Mouse (Mus musculus): ENCODE measurements around the gene Rnf207. TPM values are rescaled to one million over a fixed set of nuclear protein-coding genes. Genes with fewer than 3 reads are reported as not detected.

The Rnf207 gene
- polyA plus RNA-seq, 1 experiment from 2014 or later, result not detected

DNA sequence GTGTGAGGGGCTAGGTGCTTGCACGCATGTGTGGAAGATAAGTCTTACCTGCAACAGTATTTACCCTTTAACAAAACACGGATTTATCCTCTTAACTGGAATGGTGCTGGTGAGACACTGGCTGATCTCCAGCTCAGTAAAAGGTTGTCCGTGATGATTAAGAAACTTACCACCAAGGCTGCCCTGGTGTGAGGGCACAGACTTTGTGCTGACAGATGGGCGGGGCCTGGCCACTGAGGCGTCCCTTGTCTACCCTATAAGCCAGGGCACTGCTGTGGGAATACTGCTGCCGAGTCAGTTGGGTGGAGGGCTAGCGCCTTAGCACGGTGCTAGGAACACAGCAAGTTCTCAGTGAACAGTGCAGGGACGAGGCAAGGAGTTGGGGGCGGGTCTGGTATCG, 16.8 kb downstream of the Rnf207 start:
- H3K9ac ChIP-seq (ENCODE audit: low read depth, low read length), result no peak overlapping the region
- H3K27ac ChIP-seq (ENCODE audit: low read length), result no peak overlapping the region
- H3K4me2 ChIP-seq (ENCODE audit: low read depth, low read length), result no peak overlapping the region
- ATAC-seq (ENCODE audit: low read depth), result no peak
- H3K27me3 ChIP-seq (ENCODE audit: control insufficient read depth, insufficient read depth, low read depth, low read length), result no peaks in the 10 kb centered on the region
- peaks cover 7% of the 10 kb centered on the region; the same call in 1 of the 2 replicates for H3K36me3 ChIP-seq (ENCODE audit: control insufficient read depth, insufficient read depth)
- H3K9me3 ChIP-seq (replicated peaks; ENCODE audit: control insufficient read depth, low read length), result no peaks in the 10 kb centered on the region
- WGBS (ENCODE audit: insufficient replicate concordance), result 74% methylated on average over 11 of the region's 11 CpGs
- peaks cover 14% of the 10 kb centered on the region for H3K4me1 ChIP-seq (ENCODE audit: control insufficient read depth, low read depth, low read length)
- no peak overlapping the region for H3K4me3 ChIP-seq (ENCODE audit: low read depth, low read length)

DNA sequence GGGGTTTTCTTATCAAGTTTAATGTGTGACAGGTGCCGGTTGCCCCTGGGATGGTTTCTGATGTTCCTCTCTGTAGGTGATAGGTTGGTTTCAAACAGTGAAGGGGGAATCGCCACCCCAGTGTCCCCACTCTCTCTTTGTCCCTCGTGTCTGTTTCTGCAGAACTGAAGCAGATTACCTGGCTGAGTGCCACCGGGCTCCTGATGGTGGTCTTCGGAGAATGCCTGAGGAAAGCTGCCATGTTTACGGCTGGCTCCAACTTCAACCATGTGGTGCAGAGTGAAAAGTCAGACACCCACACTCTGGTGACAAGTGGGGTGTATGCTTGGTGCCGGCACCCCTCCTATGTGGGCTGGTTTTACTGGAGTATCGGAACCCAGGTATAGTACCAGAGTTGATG, 18.4 kb downstream of the Rnf207 start:
- Histone ChIP-seq H3K9me3 (replicated peaks; ENCODE audit: control insufficient read depth, low read length) (no peaks in the 10 kb centered on the region), H3K36me3 (ENCODE audit: control insufficient read depth, insufficient read depth) (peaks cover 7% of the 10 kb centered on the region; the same call in 1 of the 2 replicates), H3K27ac (ENCODE audit: low read length) (no peak overlapping the region), H3K4me2 (ENCODE audit: low read depth, low read length) (no peak overlapping the region), H3K9ac (ENCODE audit: low read depth, low read length) (no peak overlapping the region), H3K4me3 (ENCODE audit: low read depth, low read length) (no peak overlapping the region), H3K27me3 (ENCODE audit: control insufficient read depth, insufficient read depth, low read depth, low read length) (no peaks in the 10 kb centered on the region), H3K4me1 (ENCODE audit: control insufficient read depth, low read depth, low read length) (peaks cover 21% of the 10 kb centered on the region)
- WGBS (ENCODE audit: insufficient replicate concordance), result 79% methylated on average over 8 of the region's 8 CpGs
- no peak for ATAC-seq (ENCODE audit: low read depth)

DNA sequence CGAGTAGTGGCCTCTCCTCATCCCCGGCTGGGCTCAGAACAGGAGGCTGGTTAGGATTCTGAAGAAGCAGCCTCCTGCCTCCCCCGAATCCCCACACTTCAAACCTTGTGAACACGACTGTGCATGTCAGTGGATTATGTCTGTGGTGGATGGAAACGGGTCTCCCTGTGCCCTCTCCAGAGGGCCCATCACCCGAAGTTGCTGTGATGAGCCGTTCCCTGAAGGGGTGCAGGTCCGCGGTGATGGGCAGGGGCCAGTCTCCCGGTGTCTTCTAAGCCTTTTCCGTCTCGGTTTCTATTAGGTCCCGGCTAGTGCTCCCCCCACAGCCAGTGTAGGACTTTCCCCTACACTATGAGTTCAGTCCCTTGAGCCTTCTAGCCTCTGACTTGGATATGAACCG, 20.0 kb downstream of the Rnf207 start:
- Histone ChIP-seq H3K4me3 (ENCODE audit: low read depth, low read length) (no peak overlapping the region), H3K9ac (ENCODE audit: low read depth, low read length) (no peak overlapping the region), H3K9me3 (replicated peaks; ENCODE audit: control insufficient read depth, low read length) (no peaks in the 10 kb centered on the region), H3K4me1 (ENCODE audit: control insufficient read depth, low read depth, low read length) (peaks cover 22% of the 10 kb centered on the region), H3K27me3 (ENCODE audit: control insufficient read depth, insufficient read depth, low read depth, low read length) (peaks cover 4% of the 10 kb centered on the region), H3K36me3 (ENCODE audit: control insufficient read depth, insufficient read depth) (peaks cover 3% of the 10 kb centered on the region; the same call in 1 of the 2 replicates), H3K27ac (ENCODE audit: low read length) (no peak overlapping the region), H3K4me2 (ENCODE audit: low read depth, low read length) (no peak overlapping the region)
- 79% methylated on average over 14 of the region's 14 CpGs for WGBS (ENCODE audit: insufficient replicate concordance)
- no peak for ATAC-seq (ENCODE audit: low read depth)

DNA sequence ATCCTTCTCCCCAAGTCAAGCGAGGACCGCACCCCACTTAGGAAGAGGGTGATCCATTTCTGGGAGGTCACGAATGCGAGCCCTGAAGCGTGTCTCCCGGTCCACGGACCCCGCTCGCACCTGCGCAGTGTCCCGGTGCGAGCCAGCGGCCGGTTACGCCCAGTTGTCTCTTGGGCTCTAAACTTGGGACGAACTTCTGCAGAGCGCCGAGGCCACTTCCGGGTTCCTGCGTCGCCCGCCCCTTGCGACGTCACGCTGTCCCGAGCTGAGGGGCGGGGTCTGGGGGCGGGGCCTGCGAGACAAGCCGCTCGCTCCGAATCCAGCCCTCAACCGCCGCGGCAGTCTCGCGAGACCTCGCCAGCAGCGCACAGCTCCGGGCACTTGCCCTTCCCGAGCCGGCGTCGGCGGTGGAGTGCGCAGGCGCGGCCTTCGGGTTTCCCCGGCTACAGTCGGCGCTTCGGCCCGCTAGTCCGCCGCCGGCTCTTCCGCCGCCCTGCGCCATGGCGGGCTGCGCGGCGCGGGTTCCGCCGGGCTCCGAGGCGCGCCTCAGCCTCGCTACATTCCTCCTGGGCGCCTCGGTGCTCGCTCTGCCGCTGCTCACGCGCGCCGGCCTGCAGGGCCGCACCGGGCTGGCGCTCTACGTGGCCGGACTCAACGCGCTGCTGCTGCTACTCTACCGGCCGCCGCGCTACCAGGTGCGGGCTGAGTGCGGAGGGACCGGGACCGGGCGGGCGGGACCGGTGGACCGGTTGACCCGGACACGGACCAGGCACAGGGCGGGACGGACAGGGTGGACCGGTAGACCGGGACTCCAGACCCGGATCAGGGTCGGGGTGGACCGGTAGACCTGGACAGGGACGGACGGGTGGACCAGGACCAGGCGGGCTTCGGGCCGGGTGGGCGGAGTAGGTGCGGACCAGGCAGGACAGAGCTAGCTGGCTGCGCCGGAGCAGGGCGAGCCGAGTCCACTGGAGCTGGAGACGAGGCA, 21.6 kb downstream of the Rnf207 start, which contains the start of gene Icmt:
Gene Icmt (plus strand): TSS at position 354 of the 988 bp plus-strand sequence.
- H3K9ac ChIP-seq (ENCODE audit: low read depth, low read length), result peak within 1 kb of the TSS; percentile 85
- peak; percentile 94 for ATAC-seq (ENCODE audit: low read depth)
- WGBS (ENCODE audit: insufficient replicate concordance), result under 1% methylated on average over 119 of the region's 119 CpGs
- H3K9me3 ChIP-seq (replicated peaks; ENCODE audit: control insufficient read depth, low read length), result no peaks in the 10 kb centered on the region
- peaks cover 22% of the 10 kb centered on the region for H3K4me1 ChIP-seq (ENCODE audit: control insufficient read depth, low read depth, low read length)
- peak within 1 kb of the TSS; percentile 92 for H3K27ac ChIP-seq (ENCODE audit: low read length)
- H3K27me3 ChIP-seq (ENCODE audit: control insufficient read depth, insufficient read depth, low read depth, low read length), result peaks cover 19% of the 10 kb centered on the region
- H3K36me3 ChIP-seq (ENCODE audit: control insufficient read depth, insufficient read depth), result peaks cover 3% of the 10 kb centered on the region; the same call in 1 of the 2 replicates
- H3K4me2 ChIP-seq (ENCODE audit: low read depth, low read length), result peak within 1 kb of the TSS; percentile 97
- H3K4me3 ChIP-seq (ENCODE audit: low read depth, low read length), result peak within 1 kb of the TSS; percentile 82

DNA sequence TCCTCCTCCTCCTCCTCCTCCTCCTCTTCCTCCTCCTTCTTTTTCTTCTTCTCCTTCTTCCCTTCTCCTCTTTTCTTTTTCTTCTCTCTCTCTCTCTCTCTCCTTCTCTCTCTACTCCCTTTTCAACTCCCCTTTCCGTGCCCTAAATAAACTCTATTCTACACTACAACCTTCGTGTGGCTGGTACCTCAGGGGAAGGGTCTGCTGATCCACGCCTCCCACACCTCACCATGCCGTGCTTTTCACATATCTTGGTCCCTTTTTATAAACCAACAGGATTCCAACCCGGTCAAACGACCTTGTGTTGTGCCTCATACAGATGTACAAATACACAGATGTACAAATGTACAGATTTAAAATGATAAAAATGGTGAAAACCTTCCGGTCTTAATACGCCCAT, 22.4 kb downstream of the Rnf207 start:
- peak overlapping the region; percentile 70 for H3K4me2 ChIP-seq (ENCODE audit: low read depth, low read length)
- no peak for ATAC-seq (ENCODE audit: low read depth)
- peak overlapping the region; percentile 80 for H3K9ac ChIP-seq (ENCODE audit: low read depth, low read length)
- WGBS (ENCODE audit: insufficient replicate concordance), result under 1% methylated on average over 8 of the region's 8 CpGs
- H3K27me3 ChIP-seq (ENCODE audit: control insufficient read depth, insufficient read depth, low read depth, low read length), result peaks cover 27% of the 10 kb centered on the region
- H3K4me1 ChIP-seq (ENCODE audit: control insufficient read depth, low read depth, low read length), result peaks cover 22% of the 10 kb centered on the region
- H3K9me3 ChIP-seq (replicated peaks; ENCODE audit: control insufficient read depth, low read length), result no peaks in the 10 kb centered on the region
- peak overlapping the region; percentile 75 for H3K4me3 ChIP-seq (ENCODE audit: low read depth, low read length)
- H3K36me3 ChIP-seq (ENCODE audit: control insufficient read depth, insufficient read depth), result peaks cover 3% of the 10 kb centered on the region; the same call in 1 of the 2 replicates
- H3K27ac ChIP-seq (ENCODE audit: low read length), result peak overlapping the region; percentile 92

DNA sequence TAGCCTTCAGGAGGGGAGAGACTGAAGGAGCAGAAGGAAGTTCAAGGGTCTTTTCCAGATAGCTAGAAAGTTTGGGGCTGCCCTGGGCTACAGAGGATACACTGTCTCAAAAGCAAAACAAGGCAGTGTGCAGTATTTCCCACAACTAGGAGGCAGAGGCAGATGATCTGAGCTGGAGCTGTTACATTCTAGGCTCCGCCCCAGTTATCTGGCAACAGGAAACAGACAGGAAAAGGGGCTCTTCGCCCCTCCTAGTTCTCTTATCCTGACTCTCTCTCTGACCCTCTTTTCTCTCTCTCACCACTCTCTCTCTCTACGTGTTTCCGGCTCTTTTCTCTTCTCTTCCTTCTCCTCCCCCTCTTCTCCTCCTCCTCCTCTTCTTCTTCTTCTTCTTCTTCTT, 22.9 kb downstream of the Rnf207 start:
- Histone ChIP-seq H3K27ac (ENCODE audit: low read length) (peak overlapping the region; percentile 45), H3K4me2 (ENCODE audit: low read depth, low read length) (peak overlapping the region; percentile 70), H3K9me3 (replicated peaks; ENCODE audit: control insufficient read depth, low read length) (no peaks in the 10 kb centered on the region), H3K4me1 (ENCODE audit: control insufficient read depth, low read depth, low read length) (peaks cover 22% of the 10 kb centered on the region), H3K27me3 (ENCODE audit: control insufficient read depth, insufficient read depth, low read depth, low read length) (peaks cover 32% of the 10 kb centered on the region), H3K36me3 (ENCODE audit: control insufficient read depth, insufficient read depth) (peaks cover 3% of the 10 kb centered on the region; the same call in 1 of the 2 replicates), H3K4me3 (ENCODE audit: low read depth, low read length) (peak overlapping the region; percentile 32), H3K9ac (ENCODE audit: low read depth, low read length) (peak overlapping the region; percentile 33)
- no peak for ATAC-seq (ENCODE audit: low read depth)
- 10% methylated on average over 4 of the region's 4 CpGs for WGBS (ENCODE audit: insufficient replicate concordance)

DNA sequence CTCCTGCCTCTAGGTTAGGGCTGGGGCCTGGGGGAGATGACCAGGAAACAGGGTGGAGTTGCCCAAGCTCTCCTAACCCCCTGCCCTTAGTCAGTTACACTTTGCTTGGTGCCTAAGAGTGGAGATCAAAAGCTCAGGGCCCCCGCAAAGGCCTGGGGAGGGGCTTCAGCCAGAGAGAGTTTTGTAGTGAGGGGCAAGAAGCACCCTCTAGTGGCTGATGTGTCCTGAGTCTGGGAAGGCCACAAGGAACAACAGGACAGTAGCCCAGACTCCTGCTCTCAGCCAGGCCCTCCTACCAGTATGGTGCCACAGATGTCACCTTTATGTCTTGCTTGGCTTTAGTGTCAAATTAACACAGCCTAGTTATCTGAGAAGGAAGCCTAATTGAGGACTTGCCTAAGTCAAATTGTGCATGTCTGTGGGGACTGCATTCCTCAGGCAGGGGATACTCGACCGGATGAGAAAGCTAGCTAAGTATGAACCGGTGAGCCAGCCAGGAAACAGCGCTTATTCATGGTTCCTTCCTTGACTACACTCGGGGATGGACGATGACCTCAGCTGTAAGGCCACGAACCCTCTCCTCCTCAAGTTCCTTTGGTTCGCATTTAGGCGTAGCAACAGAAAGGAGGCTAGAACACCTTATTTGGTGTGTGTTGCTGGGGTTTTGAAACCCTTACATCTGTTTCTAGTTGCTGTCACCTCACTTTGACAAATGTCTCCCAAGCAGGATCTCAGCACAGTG, 24.4 kb downstream of the Rnf207 start:
- Histone ChIP-seq H3K27ac (ENCODE audit: low read length) (no peak overlapping the region), H3K4me1 (ENCODE audit: control insufficient read depth, low read depth, low read length) (peaks cover 22% of the 10 kb centered on the region), H3K9ac (ENCODE audit: low read depth, low read length) (no peak overlapping the region), H3K9me3 (replicated peaks; ENCODE audit: control insufficient read depth, low read length) (no peaks in the 10 kb centered on the region), H3K4me2 (ENCODE audit: low read depth, low read length) (no peak overlapping the region), H3K4me3 (ENCODE audit: low read depth, low read length) (no peak overlapping the region), H3K27me3 (ENCODE audit: control insufficient read depth, insufficient read depth, low read depth, low read length) (peaks cover 46% of the 10 kb centered on the region), H3K36me3 (ENCODE audit: control insufficient read depth, insufficient read depth) (no peaks in the 10 kb centered on the region)
- no peak for ATAC-seq (ENCODE audit: low read depth)
- 30% methylated on average over 10 of the region's 10 CpGs for WGBS (ENCODE audit: insufficient replicate concordance)

DNA sequence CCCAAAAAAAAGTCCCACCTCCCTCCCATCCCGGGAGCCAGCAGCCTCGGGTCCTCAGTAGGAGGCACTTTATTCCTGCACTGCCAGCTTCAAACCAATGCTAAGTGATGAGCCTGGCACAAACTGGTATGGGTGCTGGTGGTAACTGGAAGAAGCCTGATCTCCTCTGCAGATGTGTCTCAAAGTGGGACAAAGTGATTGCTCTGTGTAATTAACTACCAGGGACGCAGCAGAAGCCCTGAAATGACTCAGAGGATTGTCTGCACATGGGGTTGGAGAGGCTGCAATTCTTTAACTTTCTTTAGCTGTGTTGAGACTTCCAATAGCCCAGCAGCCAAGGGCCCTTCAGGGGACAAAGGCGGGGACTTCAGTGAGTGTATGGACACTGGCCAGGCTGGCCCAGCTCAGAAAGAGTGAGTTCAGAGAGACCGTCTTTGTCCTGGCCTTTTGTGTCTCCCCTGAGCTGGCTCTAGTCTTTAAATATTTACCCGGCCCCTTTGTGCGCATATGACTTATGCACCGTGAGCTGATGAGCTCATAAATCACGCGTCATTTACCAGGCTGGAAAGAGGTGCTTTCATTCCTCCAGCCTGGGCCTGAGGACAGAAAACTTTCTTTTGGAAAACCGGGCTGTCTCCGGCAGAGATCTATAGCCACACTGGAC, 26.6 kb downstream of the Rnf207 start:
- Histone ChIP-seq H3K4me3 (ENCODE audit: low read depth, low read length) (no peak overlapping the region), H3K4me1 (ENCODE audit: control insufficient read depth, low read depth, low read length) (peaks cover 7% of the 10 kb centered on the region), H3K9ac (ENCODE audit: low read depth, low read length) (no peak overlapping the region), H3K27me3 (ENCODE audit: control insufficient read depth, insufficient read depth, low read depth, low read length) (peaks cover 60% of the 10 kb centered on the region), H3K4me2 (ENCODE audit: low read depth, low read length) (no peak overlapping the region), H3K36me3 (ENCODE audit: control insufficient read depth, insufficient read depth) (no peaks in the 10 kb centered on the region), H3K9me3 (replicated peaks; ENCODE audit: control insufficient read depth, low read length) (no peaks in the 10 kb centered on the region), H3K27ac (ENCODE audit: low read length) (no peak overlapping the region)
- no peak for ATAC-seq (ENCODE audit: low read depth)
- 37% methylated on average over 12 of the region's 12 CpGs for WGBS (ENCODE audit: insufficient replicate concordance)
